Mouse (Mus musculus): ENCODE results near the gene Gm5941.
"Not testable (repeated sequence)": the region's sequence is repeated elsewhere in the genome, so short reads cannot be mapped to it uniquely, and the experiment has no call there.

Gm5941 gene

DNA sequence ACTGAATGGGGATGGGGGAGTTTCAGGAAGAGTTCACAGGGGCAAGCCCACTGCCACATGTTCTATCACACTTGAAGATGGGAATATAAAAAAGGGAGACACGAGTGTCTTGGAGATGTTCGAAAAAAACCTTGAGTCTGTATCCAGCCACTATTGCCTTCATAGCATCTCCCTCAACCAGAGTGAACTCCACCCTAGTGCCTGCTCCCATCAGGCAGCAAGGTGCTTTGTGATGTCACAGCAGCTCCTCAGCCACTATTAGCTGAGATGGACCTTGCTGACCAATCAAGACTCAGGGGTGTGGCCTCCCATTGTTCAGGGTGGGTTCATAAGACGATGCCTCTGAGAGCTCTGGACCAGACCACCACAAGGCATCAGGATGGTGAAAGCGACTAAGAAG is at the start of gene Gm5941:
Gene Gm5941, plus strand, starts transcription at position 301 of the 400 bp plus-strand sequence.
- not testable (repeated sequence) for DNase-seq (ENCODE audit: low read depth)

DNA sequence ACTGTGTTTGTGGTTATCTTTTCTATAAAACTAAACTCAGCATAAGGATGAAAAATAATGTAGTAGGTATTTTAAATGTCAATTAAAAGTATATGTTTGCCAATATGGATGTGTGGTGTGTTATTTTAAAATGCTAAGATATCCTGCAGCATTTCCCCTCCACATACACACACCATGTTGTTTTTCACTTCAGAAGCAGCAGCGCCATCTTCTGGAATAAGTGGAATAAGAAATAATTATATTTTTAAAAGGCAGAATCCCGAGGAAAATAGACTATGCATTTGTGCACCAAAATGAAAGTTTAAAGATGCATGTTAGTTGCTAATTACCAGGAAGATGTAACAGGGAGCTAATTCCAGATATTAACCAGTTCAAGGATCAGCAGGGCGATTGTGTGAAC is 29.3 kb upstream of the Gm5941 start:
- no peak for DNase-seq (ENCODE audit: low read depth)

DNA sequence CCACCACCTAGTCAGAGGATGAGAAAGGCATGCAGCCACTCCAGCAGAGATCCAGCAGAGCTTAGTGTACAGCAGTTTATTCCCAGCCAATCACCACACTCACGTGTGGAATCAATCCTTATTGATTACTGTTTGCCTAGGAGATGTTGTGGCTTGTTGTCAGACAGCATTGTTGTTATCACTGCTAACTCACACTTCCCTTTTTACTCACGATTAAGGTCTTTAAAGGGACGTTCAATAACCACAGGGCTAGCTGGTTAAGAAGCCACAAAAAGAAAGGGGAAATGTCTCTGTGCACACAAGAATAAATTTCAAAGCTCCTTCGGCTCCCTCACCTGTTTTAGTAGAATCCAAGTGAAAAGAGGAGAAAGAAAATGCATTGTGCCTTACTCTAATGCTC is 25.0 kb upstream of the Gm5941 start:
- no peak for DNase-seq (ENCODE audit: low read depth)

DNA sequence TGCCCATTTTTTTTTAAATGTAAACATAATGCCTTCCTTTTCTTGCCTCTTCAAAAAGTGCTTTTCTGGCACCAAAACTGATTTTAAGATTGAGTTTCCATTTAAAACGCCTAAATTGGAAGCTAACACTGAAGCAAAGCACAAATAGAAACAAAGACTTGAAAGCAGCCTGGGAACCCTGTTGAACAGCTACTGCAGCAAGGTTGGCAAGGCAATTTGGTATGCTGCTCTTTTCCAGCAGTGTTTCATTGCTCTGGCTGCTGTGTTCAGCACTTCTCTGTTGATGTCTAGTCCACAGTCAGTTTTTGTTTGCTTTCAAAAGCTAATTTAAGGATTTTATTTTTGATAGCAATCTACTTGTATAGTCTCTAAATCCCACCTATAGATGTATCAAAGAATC is 8.5 kb downstream of the Gm5941 start:
- DNase-seq (ENCODE audit: low read depth): no peak

DNA sequence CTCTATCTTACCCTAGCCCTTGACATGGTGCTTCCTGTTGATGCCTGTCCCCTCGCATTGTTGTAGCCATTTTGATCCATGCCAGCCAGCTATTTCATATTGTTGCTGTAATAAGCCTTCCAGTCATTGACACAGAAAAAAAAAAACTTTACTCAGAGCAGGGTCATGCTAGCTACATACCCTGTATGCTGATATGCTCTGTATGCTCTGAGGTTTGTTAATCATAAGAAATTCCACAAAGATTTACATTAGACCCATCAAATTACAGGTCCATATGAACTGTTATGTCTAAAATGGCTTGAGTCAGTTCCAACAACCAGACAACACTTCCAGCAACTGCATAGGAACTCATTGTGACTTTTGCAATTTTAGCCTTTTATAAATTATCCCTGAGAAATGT is 38.1 kb downstream of the Gm5941 start:
- DNase-seq (ENCODE audit: low read depth): no peak
